Mouse (Mus musculus) liver (tissue): ENCODE data around the gene Tmco1.

Source experiments
- DNase-seq: peaks from one replicate; pipeline ENCODE4 v3.0.0-alpha.2; 2020; ENCODE audit warnings: mixed read lengths

The Tmco1 gene

DNA sequence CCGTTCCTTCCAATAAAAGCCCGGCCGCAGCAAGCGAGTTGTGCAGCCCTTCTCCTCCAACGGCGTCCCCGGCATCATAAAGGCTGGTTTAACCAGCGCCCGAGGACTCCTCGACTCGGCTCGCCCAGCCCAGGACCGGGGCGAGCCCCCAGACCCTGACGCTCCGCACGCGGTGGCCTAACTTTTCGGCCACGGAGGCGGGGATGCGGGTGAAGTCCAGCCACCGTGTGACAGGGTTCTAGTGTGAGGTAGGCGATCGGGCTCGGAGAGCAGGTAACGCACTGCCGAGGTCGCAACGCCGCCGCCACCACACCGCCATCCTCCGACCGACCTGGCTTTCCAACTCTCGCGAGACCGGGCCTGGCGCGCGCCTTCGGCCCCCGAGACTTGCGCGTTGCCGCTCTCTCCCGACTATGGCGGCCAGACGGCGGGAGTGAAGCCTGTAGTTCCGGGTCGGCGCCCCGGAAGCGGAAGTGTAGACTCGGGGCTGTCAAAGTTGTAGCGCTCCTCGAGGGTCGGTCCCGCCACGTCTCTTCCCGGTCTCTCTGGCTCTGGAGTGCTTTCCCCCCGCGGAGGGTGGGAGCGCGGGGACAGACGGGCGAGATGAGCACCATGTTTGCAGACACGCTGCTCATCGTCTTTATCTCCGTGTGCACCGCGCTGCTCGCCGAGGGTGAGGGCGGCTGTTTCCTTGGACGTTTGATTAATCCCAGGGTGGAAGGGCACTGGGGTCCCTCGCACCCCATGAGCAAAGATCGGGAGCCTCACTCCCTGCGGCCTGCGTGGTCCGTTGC lies at the start of gene Tmco1:
Gene Tmco1 (plus strand): TSS at position 118 of the 794 bp plus-strand sequence.
- peak; percentile 97 for DNase-seq

DNA sequence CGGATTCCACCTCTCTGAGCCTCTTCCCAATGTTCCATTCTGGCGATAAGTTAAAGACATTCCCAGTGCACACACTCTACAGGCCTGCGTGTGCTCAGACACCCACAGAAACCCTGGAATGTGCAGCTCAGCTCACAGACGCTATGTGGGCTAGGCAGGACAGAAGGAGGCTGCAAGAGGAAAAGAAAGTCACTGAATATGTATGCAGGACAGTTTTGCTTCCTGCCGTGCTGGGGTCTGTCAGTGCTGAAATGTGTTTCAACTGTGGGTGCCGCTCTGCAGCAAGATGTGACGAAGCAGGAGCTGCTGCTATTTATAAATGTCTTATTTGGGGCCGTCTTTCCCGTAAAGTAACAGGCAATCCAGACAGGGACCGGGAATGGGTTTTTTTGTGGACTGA lies 48.5 kb upstream of the Tmco1 start:
- DNase-seq = no peak

DNA sequence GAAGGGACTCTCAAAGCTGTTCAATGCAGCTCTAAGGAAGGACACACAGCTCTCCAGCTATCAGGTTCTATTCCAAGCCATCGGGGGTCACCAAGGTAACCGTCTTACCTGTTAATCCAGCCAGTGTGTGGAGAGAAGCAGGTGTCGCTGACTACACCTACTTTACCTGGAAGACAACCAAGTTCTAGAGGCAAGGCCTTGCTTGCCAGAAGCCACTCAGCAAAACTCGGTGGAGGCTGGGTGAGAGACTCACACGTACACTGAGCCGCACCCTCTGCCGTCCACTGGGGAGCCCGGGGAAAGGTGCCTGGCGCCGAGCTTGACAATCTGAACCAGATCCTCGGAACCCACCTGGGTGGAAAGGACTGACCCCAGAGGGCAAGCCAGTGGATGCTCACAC lies 46.4 kb upstream of the Tmco1 start:
- no peak for DNase-seq

DNA sequence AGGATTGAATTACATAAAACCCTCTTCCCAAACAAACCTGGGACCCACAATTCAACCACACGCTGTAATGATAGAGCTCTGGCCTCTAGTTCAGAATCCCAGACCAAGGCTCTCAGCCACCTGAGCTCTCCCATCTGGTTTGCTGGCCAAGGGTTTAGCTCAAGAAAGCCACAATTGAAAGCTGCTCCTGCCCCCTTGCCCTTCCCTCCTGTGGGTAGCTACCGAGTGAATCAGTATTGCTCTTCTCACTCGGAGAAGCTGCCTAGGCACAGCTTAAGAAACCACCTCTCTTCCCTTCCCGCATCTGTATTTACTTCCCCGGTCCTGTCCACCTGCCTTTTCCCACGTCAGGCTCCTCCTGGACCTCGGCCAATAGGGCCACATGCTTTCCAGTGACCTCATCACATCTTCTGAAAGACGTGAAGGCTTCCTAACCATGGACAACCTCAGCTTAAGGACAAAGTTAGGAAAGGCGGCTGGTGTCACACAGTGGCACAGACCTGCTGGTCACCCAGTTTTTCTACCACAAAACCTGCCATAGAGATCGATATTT lies 45.6 kb upstream of the Tmco1 start:
- DNase-seq = no peak

DNA sequence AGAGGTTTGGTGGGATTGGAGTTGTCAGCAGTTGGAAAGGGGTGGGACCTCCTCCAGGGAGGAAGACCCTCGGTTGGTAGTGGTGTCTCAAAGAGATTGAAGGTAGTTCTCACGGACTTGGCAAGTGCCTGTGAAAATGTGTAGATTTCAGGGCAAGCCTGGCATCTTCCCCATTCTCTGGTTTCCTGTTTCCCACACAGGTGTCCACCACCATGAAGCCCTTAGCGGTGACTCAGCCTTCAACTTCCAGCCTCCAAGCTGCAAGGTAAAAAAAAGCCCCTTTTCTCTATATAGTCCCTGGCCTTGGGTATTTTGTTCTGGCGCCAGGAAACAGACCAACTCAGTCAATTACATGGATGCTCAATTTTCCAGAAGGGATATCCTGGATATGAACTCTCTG lies 42.8 kb upstream of the Tmco1 start:
- DNase-seq = no peak

DNA sequence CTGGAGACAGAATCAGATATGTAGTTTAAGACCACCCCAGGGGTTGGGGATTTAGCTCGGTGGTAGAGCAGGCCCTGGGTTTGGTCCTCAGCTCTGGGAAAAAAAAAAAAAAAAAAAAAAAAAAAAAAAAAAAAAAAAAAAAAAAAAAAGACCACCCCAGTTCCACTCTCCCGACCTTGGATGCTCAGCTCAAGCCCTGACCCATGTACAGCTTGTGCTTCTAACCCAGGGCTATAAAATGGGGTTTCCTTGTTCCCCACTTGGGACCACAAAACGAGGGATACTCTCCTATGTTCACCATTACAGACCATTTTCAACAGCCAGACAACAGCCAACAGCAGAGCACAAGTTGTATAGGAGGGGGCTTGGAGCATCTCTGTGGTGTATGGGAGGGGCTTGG lies 41.5 kb upstream of the Tmco1 start:
- DNase-seq = no peak

DNA sequence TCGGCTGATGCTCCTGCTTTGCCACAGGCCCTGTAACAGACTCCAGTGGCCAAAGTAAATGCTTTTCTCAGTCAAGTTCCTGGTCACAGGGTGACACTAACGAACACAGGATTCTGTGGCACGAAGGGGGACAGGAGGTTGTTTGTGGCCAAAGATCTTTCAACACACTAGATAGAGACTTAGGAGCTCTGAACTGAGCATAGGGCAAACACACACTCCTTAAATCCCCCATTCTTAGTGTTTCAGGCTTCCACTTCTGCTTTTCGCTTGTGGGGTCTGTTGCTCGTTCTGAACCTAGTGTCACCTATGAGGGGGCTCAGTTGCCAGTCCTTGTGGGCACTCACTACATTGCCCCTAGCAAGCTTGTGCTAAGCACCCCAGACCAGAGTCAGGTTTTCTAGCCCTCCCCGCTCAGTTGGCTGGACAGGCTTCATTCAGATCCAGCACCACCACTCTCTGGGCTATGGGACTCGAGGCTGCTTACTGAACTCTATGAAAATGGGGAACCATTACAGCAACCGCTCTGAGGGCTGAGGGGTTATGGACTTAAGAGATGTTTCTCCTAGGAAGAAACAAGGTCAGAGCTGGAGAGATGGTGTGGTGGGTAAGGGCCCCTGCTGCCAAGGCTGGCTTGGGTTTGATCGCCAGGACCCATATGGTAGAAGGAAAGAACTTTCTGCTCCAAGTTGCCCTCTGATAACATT lies 39.7 kb upstream of the Tmco1 start:
- no peak for DNase-seq

DNA sequence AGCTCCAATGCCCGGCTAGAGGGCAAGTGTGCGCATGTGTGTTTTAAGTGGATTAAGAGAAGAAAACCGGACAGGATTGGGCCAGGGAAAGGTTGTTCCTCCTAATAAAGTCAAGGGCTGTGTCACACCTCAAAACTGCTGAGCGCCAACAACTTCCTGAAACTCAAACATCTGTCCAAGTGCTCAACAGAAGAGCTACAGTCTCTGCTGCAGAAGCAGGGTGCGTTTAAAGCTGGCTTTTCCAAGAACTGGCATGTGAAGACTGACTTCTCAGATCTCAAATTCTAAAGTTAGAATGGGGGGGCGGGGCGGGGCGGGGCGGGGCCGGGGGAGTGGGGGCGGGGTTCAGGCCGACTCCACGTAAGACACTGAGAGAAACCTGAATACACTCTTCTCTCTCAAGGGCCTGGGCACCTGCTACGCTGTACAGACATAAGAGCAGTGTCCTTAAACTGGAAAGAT lies 38.8 kb upstream of the Tmco1 start:
- DNase-seq = peak; percentile 70

DNA sequence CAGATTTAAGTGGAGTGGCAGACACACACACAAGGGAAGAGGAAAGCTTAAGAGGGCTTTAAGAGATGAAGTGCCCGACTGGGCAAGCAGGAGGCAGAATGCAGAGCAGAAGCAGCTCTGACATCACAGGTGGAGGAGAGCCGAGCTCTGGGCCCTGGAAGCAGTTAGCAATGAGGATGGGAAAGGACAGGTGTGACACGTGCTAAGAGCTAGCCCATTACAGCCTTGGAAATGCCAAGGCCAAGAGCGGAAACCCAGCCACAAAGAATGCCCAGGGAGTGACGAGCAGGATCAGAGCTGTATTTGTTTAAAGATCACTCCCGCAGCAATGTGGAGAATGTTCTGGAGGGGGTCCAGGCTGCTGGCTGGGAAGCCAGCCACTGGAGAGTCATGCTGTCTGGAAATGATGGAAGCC lies 38.3 kb upstream of the Tmco1 start:
- DNase-seq = no peak

DNA sequence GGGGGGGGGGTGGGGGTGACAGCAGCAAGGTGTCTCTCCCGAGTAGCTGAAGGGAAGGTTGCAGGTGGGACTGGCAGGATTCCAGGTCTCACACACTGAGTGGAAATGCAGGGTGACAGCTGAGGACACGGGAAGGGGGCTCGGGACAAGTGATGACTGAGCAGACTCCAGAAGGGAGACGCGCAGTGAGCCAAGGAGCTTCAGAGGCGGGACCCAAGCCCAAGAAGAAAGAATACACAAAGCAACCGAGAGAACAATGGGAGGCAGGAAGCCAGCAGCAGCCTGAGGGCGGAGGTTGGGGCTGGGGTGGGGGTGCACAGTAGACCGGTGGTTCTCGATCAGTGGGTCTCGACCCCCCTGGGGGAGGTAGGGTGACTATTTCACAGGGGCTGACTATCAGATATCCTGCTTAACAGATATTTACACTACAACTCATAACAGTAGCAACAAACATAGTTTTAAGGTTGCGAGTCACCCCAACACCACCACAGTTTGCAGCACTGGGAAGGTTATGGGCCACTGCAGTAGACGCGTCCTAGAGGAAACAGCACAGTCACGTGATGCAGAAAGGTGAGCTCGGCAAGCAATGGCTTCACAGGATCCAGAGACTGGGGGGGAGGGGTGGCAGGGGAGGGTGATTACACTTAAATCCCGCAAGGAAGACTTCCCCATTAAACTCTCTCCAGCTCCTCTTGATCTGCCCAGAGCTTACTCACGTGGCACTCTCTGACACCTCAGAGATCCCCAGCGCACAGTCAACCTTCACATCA lies 37.7 kb upstream of the Tmco1 start:
- DNase-seq = no peak

DNA sequence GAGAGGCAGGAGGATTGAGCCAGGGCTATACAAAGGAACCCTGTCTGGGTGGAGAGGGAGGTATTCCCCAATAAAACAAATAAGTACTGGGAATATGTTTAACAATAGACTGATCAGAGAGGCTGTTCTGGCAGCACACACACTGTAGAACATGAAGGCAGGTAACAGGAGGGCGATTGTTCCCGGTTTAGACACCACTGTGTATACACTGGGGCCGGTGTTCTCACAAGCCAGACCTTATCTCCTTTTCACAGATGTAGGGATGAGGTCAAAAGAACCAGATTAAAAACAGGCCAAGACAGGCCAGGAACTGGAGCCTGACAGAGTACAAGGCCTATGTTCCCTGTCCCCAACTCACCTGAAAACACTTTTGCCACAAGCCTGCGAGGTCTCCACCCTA lies 36.9 kb upstream of the Tmco1 start:
- peak; percentile 60 for DNase-seq

DNA sequence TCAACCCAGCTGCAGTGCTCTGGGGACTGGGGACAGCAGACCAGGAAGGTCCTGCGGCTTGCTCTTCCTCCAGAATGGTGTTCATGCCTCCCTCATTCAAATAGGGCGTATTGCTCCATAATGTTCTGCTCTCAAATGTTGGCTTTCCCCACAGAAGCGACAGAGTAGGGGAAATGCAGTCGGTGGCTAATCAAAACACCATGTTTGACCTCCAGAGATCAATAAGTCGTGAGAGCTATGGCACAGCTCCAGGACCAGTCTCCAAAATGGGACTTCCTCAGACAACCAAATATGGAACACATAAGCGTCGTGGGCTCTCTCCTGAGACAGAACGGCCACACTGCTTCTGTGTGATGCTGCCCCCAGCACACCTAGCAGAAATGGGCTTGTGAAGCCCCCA lies 36.3 kb upstream of the Tmco1 start:
- no peak for DNase-seq

DNA sequence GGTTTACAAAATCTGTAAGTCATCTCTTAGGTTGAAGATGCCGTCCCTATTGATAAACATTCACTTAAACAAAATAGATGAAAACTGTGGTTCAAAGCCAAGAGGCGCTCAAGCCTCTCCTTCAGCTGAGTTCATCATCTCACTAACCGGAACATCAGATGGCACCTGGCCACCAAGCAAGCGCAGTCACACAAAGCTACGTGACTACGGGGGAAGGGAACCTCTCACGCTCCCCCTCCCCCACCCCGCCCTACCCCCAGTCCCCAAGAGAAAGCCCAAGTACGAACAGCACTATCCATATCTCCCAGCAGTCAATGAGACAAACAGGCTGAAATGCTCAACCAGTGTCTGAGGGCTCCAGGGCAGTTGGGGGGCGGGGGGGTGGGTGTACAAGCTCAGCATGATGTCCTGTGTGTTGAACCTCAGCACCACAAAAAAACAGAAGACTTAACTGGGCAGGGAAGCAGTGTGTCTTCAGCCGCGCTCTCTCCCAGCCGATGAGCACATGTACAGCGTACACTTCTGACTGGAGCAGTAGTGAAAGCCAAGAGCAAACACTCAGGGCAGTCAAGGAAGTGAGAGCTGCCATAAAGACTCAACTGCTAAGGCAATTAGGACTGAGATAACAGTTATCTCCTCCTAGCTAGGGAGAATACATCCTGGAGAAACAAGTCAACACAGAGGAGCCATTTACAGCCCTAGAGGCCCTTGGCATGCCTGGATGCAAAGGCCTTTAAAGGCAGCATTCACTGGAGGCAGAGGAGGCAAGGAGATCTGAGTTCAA lies 34.6 kb upstream of the Tmco1 start:
- no peak for DNase-seq

DNA sequence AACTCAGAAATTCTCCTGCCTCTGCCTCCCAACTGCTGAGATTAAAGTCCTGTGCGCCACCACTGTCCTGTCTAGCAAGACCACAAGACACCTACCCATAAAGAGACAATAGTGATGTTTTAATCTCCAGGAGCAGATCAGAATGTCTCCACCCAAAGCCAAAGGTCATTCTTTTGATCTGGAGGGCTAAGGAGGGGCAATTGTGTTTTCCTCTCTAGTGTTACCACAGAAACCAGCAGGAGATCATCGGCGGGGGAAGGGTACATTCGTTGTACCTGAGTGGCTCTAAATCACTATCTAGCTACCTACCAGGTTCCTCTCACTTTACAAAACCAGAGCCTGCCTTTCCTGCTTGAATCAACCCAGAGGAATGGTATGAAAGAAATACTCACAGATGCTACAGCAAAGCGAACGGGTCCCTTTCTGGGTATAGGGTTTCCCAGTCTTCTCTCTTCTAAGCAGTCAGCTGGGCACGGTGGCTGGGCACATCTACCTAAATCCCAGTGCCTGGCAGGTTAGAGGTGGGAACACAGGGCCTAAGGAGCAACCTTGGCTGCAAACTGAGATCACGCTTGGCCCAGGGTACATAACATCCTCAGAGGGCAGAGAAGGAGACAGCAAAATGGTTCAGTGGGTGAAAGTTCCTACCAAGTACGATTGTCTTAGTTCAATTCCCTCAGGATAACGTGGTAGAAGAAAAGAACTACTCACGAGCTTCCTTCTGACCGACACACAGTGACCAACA lies 33.4 kb upstream of the Tmco1 start:
- no peak for DNase-seq

DNA sequence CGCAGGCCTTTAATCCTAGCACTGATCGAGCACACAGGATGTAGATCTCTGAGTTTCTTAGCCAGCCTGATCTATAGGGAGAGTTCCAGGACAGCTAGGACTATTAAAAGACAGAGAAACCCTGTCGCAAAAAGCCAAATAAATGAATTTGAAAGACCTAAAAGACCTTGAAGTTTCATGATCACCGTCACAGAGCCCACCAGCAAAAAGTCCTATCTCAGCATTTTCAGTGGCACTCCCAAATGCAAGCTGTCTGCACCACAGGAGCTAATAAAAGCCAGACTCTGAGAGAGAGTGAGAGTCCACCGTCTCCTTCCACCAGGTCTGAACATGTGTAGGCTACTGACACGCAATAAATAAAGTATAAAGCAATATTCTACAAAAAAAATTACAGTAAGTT lies 29.8 kb upstream of the Tmco1 start:
- DNase-seq = no peak

DNA sequence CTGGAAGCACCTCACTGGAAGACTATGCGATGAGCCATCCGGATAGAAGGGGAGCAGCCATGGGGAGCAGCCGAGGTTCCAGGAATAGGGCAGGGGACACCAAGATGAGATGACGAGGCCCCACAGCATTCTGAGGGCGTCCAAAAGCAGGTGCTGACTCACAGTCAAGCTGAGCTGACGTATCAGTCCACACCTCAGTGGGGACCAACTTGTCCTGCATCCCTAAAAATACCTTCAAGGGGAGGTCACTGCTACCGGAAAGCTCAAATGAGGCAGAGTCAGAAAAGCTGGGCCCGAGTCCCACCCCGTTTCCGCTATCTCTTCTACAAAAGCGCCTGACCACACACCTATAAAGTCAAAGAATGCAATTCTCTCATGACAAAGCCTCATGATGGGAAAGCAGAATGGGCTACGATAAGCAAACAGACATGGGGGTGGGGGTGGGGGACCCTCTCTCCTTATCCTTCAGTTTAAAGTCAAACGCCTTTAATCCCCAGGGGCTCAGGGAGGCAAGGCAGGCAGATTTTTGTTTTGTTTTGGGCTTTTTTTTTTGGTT lies 28.9 kb upstream of the Tmco1 start:
- no peak for DNase-seq

DNA sequence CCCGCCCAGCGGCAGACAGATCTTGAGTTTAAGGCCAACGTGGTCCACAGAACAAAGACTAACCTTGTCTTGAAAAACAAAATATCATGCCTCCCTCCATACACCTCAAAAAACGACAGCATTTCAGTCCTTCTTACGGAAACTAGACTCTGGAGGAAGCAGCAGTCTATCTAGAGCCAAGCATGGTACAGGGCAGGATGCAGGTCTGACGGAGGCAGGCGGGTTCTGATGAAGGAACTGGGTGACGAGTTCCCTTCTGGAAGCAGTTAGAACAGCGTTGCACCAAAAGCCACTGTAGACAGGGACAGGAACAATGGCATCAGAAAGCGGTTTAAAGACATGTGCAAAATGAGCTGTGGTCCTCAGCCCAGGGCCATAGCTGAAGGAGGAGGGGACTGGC lies 28.1 kb upstream of the Tmco1 start:
- no peak for DNase-seq

DNA sequence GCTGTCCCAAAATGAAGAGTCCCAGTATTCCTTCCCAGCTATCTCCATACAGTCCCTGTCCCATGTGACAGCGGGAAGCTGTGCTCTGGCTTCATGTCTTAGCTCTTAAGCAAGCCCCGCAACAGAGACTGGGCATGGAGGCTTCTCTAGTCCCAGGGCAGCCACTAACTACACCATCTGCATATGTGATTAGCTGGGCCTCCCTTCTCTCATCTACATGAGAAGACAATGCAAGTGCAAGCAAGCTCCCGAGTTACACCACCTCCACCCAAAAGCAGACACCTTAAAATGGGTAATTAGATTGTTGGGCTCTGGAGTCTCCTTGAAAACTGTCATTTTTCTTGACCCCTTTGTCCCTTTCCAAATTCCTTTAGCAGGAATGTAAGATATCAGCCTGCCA lies 26.1 kb upstream of the Tmco1 start:
- DNase-seq = no peak

DNA sequence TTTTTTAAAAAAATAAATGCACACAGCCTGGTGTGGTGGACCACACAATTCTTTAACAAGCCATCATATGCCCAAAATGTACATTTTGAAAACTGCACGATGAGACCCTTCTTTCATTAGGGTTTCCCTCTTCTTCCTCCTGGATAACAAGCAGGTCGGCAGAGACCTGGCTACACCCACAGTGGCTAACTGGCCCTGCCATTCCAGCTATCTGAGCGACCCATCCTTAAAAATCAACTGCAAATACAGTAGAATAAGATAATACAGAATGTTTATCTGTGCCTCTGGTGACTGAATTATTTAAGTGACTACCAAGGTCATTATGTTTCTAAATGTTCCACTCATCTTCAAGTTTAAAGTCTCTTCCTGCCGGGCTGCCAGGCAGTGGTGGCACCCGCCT lies 25.4 kb upstream of the Tmco1 start:
- DNase-seq = peak; percentile 51

DNA sequence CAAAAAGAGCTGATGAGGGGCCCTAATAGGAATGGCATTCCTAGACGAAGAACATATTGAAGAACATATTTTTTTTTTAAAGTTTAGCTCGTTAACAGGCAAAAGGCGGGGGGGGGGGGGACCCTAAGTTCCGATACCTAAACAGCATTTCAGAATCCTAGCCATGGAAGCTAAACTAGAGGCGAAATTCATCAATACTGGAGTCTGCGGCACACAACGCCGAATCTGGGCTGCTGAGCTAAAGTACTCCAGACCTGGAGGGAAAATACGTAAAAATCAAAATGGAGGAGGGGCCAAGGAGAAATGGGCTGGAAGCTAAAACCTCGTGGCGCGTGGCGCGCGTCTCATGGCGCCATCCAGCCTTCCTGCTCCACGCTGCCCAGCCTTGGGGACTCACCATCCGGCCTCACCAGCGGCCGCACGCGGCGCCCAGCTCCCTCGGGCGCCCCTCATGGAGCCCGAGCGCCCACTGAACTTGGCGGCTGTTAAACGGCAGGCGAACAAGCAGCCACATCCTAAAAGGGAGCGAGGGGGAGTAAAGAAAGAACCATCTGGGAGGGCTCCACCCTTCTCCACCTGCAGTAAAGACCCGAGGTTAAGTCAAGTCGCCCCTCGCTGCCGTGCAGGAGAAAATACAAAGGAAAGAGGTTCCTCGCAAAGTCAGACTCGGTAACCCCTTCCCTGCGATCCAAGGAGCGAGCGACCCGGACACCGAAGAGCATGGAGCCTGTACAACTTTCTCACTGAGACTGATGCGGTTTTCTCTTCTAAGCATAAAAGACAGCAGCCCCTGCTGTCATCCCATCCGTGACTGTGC lies 24.5 kb upstream of the Tmco1 start:
- peak; percentile 60 for DNase-seq
